Mouse (Mus musculus) spleen, adult 18-20 months (tissue): ENCODE measurements around the gene Rgs12.

Source experiments
- DNase-seq, 2 experiments: peaks; one replicate each; pipeline ENCODE4 v3.0.0; 2022; ENCODE audit warnings: mixed read lengths in 2 of 2

The Rgs12 gene

DNA sequence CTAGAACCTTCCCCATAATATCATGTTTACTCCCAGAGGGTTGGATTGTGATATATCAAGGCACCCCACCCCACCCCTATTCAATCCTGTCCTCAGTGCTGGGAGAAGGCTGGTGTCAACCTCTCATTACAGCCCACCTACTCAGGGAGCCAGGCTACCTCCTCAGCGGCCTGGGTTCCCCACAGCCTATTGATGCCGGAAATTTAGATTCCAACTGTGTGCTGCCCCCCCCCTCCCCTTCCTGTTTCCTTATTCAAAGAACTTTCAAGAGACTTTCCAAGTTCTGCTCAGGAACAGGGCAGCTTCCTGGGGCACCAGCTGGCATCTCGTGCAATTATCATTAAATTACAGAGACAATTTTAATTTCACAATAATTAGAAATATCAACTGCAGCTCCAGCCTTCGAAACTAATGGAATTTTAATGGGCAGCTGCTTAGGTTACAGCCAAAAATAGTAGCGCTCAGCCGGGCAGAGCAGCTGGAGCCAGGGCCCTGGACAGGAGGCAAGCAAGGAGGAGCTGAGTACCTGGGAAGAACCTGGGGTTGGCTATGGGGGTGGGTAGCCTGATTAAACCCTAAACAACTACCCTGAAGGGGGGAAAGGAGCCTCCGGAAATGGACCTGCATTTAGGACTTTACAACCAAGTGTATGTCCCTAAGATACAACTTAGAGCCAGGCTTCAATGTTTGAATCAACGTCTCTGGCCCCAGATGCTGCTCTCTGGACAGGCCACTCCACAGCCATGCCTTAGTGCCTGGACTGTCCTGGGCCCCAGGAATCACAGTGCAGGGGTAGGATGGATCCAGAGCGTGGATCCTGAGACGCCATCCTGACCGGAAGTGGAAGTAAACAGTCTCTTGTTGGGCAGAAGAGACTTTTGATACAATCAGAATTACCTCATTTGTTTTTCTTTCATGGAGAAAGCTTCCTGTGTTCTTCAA lies 17.5 kb upstream of the Rgs12 start:
- no peak for DNase-seq

DNA sequence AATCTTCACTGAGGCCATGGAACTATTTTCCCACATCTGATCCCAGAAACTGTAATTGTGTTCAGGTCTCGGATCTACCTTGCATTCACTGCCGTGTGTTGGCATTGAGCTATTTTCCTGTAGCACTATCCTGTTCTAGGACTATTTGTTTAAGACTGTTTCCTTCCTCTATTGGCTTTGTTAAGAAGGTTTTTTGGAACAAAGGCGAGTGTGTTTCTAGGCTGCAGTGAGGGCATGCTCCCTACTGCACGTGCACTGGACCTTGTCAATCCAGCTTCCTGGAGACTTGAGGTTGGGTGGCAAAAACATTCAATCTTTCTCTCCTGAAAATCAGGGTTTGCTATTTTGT lies 16.8 kb upstream of the Rgs12 start:
- DNase-seq = no peak

DNA sequence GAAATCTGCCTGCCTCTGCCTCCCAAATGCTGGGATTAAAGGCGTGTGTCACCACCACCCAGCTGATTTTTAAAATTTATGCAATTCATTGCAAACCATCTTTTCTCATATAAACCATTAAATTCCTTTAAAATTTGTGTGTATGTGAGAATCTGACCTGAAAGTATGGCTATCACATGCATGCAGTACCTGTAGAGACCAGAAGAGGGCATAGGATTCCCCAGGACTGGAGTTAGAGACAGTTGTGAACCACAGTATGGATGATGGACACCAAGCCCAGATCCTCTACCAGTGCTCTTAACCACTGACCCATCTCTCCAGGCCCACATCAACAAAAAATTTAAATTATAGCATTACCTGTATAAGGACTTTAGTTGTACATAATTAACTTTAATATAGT lies 15.8 kb upstream of the Rgs12 start:
- no peak for DNase-seq

DNA sequence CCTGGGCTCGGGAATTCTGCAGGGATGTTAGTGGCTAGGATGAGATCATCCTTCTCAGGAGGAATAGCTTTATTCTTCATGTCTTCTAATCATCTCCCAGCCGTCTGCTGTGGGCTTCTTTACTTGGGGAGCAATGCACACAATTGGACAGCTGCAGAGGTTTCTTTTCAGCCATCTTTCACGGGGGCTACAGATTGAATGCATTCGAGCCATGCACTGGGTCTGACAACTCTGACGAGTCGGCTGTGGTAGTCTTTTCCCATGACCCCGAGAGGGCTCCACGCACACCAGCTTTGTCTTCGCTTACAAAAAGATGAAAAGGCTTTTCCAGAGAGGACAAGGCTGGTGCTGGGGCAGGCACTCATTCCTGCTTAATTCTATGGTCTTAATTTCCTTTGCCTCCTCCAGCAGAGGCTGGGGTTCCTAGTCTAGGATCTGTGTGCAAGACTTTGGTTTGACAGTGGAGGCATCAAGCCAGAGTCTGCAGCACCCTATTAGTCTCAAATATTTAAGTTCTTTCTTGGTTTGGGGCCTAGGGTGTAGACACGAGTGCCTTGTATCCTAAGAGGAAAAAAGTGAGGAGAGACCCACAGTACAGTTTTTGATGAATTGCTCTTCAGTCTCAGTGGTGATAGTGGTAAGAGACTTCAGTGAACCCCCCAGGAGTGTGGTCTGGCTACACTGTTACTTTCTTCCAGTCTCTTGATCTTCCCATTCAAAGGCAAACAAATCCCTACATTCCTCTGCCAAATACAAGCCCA lies 7.4 kb upstream of the Rgs12 start:
- no peak for DNase-seq

DNA sequence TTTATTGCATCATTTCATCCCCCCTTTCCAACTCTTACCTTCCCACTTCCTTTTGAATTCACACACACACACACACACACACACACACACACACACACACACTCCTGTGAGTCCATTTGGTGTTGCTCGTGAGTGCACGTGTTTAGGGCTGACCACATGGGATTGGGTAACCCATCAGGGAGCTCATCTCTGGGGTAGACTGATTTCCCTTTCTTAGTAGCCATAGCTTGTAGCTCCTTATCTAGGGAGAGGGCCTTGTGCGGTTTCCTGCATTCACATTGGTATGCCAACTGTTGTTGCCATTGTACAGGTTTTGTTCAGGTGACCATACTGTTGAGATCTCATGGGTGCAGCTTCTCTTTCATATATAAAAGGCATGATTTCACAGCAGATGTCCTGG lies 5.8 kb upstream of the Rgs12 start:
- DNase-seq = no peak

DNA sequence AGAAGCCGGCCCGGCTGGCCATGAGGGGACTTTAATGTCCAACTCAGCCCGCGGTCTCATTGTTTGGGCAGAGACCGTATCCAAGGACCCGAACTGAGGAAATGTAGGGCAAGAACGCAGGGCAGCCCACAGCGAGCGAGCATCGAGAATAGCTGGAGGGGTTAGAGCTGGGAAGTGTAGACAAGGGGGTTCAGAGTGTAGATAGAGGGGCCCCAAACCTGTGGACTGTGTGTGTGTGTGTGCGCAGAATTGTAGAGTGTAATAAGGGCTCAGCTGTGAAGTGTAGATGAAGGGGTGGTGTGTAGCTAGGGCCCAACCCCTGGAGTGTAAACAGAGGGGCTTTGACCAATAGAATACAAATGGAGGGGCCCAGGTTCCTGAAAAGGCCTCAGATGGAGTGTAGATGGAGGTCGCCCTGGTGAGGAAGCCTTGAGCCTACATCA lies 545 bp downstream of the Rgs12 start:
- no peak for DNase-seq

DNA sequence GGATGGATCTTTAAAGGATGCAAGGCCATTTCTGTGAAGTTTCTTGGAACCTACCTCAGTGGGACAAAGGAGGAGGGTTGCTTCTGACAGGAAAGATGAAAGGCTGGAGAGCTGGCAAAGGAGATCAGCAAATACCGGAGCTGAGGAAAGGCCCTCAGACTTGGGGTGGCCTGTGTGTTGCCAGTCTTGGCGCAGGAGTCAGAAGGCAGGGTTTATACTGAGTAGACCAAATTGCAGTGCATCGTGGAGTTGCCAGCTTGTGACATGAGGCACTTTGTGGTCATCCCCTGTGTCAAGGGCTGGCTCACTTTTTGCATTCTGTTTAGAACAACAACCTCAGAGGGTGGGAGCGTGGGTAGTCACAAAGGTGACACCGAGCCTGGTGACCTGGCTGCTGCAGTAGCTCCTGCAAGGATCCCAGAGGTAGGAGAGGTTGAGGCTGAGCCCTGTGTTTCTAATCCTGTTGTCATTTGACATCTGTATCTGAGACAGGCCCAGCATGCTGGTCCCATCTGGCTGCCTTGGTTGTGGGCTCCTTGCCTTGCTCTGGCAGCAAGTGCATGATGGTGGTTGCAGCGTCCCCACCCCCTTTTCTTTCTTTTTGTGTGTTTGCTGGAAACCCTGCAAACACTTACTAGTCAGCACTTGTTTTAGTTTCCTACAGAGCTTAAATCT lies 1.4 kb downstream of the Rgs12 start:
- no peak for DNase-seq

DNA sequence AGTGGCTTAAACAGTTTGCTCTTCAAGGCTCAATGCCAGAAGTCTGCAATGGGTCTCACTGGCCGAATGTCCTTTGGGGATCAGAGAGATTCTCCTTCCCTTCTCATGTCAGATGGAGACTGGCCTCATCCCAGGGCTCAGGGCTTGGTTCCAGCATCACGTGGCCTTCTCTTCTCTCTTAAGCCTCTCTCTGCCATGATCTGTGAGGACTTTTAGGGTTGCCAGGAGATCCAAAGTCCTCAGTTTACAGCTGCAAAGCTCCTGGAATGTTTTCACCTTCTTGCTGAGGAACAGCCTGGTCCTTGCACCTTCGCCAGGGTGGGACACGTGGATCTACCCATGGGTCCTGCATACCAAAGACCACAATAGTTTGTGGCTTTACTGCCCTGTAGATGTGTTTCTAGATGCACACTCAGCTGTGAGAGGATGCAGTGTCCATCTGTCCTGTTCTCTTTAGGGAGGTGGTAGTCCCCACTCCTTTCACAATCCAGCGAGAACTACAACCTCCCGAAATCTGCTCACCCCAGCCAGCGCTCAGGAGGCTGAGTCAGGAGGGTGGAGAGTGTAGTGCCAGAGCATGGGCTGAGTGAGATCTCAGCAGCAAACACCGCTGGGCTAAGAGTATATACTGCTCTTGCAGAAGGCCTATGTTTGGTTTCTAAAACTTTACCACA lies 2.1 kb downstream of the Rgs12 start:
- no peak for DNase-seq

DNA sequence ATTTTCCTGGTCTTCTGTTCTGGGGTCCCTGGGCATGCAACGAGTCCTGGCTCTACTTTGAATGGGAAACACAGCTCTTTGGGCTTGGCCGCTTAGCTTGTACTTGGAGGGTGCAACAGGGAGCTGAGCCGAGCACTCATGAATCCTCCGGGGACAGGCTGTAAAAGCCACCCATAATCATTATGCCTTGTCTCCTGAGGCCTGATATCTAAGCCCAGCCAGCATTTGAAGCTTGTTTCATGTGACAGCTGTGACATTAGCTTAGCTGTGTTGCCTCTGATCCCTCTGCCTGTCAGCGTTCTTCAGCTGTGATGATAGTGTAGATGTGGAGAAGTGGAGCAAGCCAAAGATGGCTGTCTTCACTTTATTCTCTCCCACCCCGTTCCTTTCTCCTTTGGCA lies 5.3 kb downstream of the Rgs12 start:
- no peak for DNase-seq

DNA sequence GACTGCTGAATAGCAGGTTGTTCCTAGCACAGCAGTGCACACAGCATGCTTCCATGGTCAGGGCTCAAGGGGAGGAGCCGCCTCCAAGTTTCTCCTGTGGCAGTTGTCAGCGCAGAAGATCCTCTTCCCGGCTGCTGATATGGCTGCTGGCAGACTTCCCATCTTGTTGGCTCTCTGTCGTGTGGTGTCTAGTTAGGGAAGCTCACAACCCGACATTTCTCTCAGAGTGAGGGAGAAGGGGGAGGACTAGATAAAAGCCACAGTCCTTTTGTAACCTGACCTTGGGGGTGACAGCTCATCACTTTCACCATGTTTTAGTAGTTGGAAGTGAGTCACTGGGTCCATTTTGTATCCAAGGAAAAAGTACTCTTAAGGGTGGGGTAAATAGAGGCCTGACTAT lies 6.4 kb downstream of the Rgs12 start:
- DNase-seq = no peak

DNA sequence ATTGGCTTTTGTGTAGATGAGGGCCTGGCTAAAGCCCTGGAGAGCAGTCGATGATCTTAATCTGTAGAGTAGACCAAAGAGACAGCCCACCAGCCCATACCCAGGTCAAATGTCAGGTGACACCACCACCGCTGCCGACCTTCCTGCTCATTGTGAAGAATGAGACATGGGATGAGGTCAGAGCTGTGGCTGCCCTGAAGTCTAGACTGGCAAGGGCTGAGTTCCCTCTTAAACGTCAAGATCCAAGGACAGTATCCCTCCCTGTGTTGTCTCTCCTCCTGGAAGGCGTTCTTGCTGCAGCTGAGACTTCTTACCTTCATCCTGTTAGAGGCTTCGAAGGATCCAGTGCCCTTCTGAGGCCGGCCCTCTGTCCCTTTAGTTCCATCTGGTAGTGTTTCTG lies 6.9 kb downstream of the Rgs12 start:
- no peak for DNase-seq

DNA sequence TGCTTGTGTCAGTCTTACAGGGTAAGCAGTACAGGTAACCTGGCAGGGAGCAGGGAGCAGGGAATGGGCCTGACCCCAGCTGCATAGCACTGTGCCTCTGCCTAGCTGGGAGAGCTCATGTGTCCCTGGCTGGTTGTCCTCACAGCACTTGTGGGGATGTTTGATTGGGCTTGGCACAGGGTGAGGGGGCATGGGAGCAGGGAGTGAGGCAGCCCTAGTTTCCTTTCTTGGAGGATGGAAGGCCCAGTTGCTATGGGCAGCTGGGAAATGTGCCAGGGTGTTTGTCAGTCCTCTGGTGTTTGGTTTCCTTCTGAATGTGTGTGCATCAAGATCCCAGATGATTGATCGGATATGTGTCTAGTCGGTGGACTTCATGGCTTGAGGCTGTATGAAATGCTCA lies 7.8 kb downstream of the Rgs12 start:
- no peak for DNase-seq

DNA sequence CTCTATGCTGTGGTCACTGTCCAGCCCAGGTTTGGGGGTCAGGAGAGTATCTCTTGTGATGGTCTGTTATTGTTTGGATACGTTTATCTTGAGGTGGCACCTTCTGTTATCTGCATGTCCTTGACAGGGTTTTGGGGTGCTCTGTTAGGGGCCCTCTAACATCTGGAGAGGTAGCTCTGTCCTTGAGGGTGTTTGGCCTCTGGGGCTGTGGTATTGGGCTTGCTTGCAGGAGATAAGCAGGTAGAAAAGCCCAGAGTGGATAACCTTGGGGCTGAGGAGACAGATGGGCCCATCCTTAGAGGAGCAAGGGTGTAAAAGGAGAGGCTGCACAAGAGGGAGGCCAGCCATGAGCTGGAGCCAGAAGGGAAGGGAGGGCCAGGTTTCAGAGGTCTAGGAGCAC lies 10.8 kb downstream of the Rgs12 start:
- no peak for DNase-seq

DNA sequence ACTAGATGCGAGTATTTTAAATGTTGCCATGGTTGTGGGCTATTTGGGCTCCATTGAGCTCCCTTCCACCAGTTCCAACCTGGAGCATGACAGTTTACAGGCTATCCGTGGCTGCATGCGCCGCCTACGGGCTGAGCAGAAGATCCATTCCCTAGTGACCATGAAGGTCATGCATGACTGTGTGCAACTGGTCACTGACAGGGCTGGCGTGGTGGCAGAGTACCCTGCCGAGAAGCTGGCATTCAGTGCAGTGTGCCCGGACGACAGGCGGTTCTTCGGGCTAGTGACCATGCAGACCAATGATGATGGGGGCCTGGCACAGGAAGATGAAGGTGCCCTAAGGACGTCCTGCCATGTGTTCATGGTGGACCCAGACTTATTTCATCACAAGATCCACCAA lies 16.3 kb downstream of the Rgs12 start:
- DNase-seq = no peak

DNA sequence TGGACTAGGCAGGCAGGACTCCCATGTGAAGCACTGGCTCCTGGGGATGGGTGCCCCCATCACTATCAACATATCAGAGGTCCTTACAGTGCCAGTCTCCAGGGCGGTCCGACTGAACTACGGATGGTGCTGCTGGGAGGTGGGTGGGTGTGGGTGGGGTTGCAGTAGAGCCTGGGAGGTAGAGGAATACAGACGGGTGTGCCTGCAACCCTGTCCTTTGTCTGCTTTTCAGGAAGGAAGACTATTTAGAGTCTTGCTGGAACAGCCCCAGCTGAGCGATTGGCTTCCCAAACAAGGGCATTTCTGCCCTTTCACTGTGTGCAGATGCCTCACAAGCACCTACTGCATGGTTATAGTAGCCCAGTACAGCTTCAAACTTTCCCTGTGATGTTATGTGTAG lies 19.1 kb downstream of the Rgs12 start:
- no peak for DNase-seq

DNA sequence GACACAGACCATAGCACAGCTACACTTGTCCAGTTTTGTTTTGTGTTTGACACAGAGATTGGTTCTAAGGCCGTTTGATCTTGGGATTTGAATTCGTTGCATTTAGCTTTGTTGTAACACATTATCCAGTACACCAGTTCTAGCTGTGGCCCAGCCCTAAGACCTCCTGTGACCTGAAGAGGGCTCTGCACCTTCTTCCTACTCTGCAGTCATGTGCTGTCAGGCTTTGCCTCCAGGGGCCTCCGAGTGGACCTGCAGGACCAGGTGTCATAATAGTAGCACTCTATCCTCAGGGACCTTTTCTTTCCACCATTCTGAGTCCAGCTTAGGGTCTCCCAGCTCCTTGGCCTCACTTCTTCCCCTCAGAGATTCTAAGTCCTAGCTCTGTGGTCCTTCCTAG lies 23.2 kb downstream of the Rgs12 start:
- DNase-seq = no peak

DNA sequence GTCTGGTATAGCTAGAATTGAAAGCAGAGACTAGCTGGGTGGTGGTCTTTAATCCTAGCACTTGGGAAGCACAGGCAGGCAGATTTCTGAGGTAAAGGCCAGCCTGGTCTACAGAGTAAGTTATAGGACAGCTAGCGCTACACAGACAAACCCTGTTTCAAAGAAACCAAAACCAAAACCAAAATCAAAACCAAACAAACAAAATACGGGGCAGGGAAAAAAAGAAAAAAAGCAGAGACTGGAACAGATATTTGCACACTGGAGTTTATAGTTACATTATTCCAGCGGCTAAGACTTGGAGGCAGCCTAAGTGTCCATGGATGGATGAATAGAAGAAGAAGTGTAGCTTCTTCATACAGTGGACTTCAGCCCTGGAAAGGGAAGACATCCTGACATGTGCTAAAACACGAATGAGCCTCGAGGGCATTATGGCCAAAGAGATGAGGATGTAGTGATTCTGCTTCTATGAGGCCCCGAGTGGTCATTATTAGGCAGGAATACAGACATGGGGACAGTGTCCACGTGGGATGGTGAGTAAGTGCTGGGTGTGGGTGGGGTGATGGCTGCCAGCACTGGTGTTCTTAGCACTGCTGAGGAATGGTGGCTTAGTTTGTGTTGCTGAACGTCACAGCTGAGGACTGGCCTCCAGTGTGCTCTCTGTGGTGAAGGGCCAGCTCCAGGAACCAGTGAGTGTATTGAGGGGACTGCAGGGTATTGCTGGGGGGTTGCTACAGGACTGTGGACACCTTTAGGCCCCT lies 24.5 kb downstream of the Rgs12 start:
- DNase-seq = no peak

DNA sequence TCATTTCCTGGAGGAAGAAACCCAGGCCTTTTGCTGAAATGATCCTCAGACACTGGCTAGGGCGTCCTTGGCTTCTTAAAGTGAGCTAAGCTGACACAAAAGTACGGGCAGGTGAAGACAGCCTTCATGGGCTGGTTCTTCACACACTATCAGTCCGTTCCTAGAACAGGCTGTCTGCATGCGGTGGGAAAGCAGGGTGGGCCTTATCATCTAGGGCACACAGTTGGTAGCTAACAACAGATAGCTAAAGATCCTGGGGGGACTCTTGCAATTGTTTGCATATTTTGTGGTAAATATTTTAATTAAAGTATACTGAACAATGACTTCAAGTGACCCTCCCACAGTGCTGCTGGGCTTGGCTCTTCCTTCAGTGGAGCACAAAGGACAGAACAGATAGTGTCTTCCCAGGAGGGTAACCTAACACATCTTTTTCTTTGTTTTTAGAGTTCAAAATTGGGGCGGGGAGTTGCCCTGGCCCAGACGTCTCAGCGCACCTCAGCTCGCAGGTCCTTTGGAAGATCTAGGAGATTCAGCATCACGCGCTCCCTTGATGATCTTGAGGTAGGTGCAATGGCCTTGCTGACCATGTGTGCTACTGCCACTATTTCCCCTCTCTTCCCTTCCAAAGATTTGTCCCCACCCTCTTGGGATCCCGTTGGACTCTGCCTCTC lies 25.7 kb downstream of the Rgs12 start:
- DNase-seq = no peak

DNA sequence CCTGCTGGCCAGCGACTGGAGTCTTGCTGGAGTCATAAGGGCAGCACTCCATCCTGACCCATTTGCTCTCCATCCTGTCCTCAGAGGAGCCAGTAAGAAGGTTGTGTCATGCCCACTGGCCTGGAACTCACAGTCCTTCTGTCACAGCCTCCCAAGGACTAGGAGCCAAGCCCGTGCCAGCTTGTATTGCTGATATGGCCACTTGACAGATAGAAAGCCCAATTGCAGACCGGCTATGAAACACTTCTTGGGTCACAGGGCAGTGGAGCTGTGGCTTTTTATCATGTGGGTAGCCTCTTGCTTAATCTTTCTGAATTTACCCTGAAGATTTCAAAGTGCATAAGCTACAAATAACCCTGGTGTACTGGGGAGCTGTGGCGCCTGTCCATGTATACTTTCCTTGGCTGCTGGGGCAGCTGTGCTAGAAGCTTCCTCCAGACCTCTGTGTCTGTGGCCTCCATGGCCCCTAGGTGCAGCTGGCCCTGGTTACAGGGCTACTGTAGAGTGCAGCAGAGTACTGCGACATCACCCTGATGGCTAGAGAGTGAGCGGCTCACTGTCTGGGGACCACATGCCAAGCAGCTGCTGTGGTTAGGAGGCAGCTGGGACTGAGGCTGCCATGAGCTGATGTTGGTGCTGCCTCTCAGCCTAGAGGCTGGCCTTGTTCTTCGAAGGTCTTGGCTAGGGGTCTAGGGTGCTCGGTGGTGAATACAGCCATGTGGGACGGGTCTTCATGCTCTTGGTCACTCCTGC lies 27.5 kb downstream of the Rgs12 start:
- no peak for DNase-seq

DNA sequence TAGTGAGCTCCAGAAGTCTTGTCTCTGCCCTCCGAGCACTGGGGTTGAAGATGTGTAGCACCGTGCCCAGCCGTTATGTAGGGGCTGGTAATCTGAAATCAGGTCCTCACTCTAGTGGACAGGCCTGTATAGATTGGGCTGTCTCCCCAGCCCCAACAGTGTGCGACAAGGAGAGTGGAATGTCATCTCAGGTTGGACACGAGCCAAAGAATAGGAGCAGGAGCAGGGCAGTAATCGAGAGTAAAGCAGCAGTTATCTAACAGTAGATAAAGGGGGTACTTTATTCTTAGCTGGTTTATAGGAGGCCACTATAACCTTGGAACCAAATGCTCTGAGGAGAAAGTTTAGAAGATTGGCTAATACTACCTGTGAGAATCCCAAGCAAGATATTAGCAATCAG lies 30.9 kb downstream of the Rgs12 start:
- DNase-seq = no peak

DNA sequence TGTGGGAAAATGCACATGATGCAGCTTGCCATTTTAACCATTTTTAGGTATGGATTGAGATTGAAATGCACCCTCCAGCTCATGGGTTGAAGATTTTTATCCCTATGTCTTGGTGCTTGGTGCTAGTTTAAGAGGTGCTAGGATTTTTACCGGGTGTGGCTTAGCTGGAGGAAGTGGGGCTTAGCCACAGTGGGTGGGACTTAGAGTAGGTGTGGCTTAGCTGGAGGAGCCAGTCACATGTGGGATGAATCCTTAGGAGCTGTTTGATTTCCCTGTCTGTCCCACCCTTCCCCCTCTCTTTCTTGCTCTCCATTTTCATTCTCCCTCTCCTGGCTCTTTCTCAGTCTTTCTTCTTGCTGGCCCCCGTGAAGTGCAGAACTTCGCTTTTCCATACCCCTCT lies 32.5 kb downstream of the Rgs12 start:
- no peak for DNase-seq
